Mouse (Mus musculus) neutrophil, adult 59 days (primary cell): Measurements from ENCODE around the gene Olfr1170. TPM values are rescaled to one million over a fixed set of nuclear protein-coding genes. Genes with fewer than 3 reads are reported as not detected.

Experiments
- total RNA-seq, 2 experiments: library from RNA; stranded (reverse); gene quantifications; 1 replicate in 1 of 2; 2 replicates in 1 of 2; pipeline ENCODE4 v1.2.4; 2023

Olfr1170 gene
- total RNA-seq: not detected

GRCm38 (mm10) chr2:88228234-88228633 lies at the start of gene Olfr1170:
Olfr1170 (minus strand) TSS chr2:88228334.

GRCm38 (mm10) chr2:88181580-88181979 lies 46.6 kb downstream of the Olfr1170 start, which contains the start of gene Olfr1168:
Olfr1168 (plus strand) TSS chr2:88181880.

Other genes with a start within 250 kb of the Olfr1170 start
- gene Olfr1158, start 238.2 kb downstream of the Olfr1170 start, total RNA-seq: not detected
- not detected for gene Olfr1160, start 220.1 kb downstream of the Olfr1170 start, total RNA-seq
- gene Olfr1161, start 205.6 kb downstream of the Olfr1170 start, total RNA-seq: not detected
- not detected for gene Olfr73, start 190.6 kb downstream of the Olfr1170 start, total RNA-seq
- gene Olfr1162, start 177.2 kb downstream of the Olfr1170 start, total RNA-seq: not detected
- not detected for gene Olfr1163, start 156.5 kb downstream of the Olfr1170 start, total RNA-seq
- not detected for gene Olfr1164, start 134.4 kb downstream of the Olfr1170 start, total RNA-seq
- not detected for gene Olfr1166, start 100.1 kb downstream of the Olfr1170 start, total RNA-seq
- gene Olfr1167, start 73.1 kb downstream of the Olfr1170 start, total RNA-seq: not detected
- not detected for gene Olfr1168, start 46.5 kb downstream of the Olfr1170 start, total RNA-seq
- not detected for gene Olfr1173, start 51.5 kb upstream of the Olfr1170 start, total RNA-seq
- gene Olfr1174-ps, start 86.8 kb upstream of the Olfr1170 start, total RNA-seq: not detected
- gene Olfr1175-ps, start 98.9 kb upstream of the Olfr1170 start, total RNA-seq: not detected
- not detected for gene Olfr1176, start 108.4 kb upstream of the Olfr1170 start, total RNA-seq
- gene Olfr1177-ps, start 118.2 kb upstream of the Olfr1170 start, total RNA-seq: not detected
- gene Olfr1178, start 158.7 kb upstream of the Olfr1170 start, total RNA-seq: not detected
- not detected for gene Olfr1179, start 178.1 kb upstream of the Olfr1170 start, total RNA-seq
- not detected for gene Olfr1180, start 190.8 kb upstream of the Olfr1170 start, total RNA-seq
- not detected for gene Olfr1181, start 197.8 kb upstream of the Olfr1170 start, total RNA-seq
- not detected for gene Gm13757, start 220.8 kb upstream of the Olfr1170 start, total RNA-seq
- not detected for gene Olfr1183, start 226.5 kb upstream of the Olfr1170 start, total RNA-seq